Mouse (Mus musculus) lung, postnatal 14 days (tissue): ENCODE measurements around the gene Limk1.

Experiments
- DNase-seq: peaks from one replicate; pipeline ENCODE4 v3.0.0; 2021

Limk1 gene

GRCm38 (mm10) chr5:134688086-134688717 is at the start of gene Limk1:
Limk1 (minus strand) TSS chr5:134688598.
- no peak for DNase-seq

GRCm38 (mm10) chr5:134734920-134735319 is 46.5 kb upstream of the Limk1 start:
- DNase-seq = no peak

- DNase-seq = peak; percentile 60
Observed at GRCm38 (mm10) chr5:134734072-134734471, 45.7 kb upstream of the Limk1 start.

- no peak for DNase-seq
Observed at GRCm38 (mm10) chr5:134733241-134733640, 44.8 kb upstream of the Limk1 start.

- no peak for DNase-seq
Observed at GRCm38 (mm10) chr5:134729124-134729523, 40.7 kb upstream of the Limk1 start.

GRCm38 (mm10) chr5:134728535-134728934 is 40.1 kb upstream of the Limk1 start:
- no peak for DNase-seq

- DNase-seq = no peak
Observed at GRCm38 (mm10) chr5:134727001-134727639, 38.7 kb upstream of the Limk1 start.

GRCm38 (mm10) chr5:134725299-134725698 is 36.9 kb upstream of the Limk1 start:
- no peak for DNase-seq

GRCm38 (mm10) chr5:134720058-134720457 is 31.7 kb upstream of the Limk1 start:
- no peak for DNase-seq

- no peak for DNase-seq
Observed at GRCm38 (mm10) chr5:134711076-134711475, 22.7 kb upstream of the Limk1 start.

GRCm38 (mm10) chr5:134709275-134709674 is 20.9 kb upstream of the Limk1 start:
- no peak for DNase-seq

GRCm38 (mm10) chr5:134704157-134704556 is 15.8 kb upstream of the Limk1 start:
- peak; percentile 82 for DNase-seq

GRCm38 (mm10) chr5:134695539-134695938 is 7.1 kb upstream of the Limk1 start:
- no peak for DNase-seq

- no peak for DNase-seq
Observed at GRCm38 (mm10) chr5:134695082-134695481, 6.7 kb upstream of the Limk1 start.

- no peak for DNase-seq
Observed at GRCm38 (mm10) chr5:134692704-134693103, 4.3 kb upstream of the Limk1 start.

GRCm38 (mm10) chr5:134688718-134689284 is 403 bp upstream of the Limk1 start:
- peak; percentile 99 for DNase-seq

- DNase-seq = no peak
Observed at GRCm38 (mm10) chr5:134687187-134687586, 1.2 kb downstream of the Limk1 start.

GRCm38 (mm10) chr5:134686541-134686940 is 1.9 kb downstream of the Limk1 start:
- no peak for DNase-seq

GRCm38 (mm10) chr5:134684398-134684797 is 4.0 kb downstream of the Limk1 start:
- DNase-seq = no peak

- DNase-seq = no peak
Observed at GRCm38 (mm10) chr5:134683813-134684212, 4.6 kb downstream of the Limk1 start.

GRCm38 (mm10) chr5:134680238-134680637 is 8.2 kb downstream of the Limk1 start:
- peak; percentile 46 for DNase-seq

GRCm38 (mm10) chr5:134678827-134679546 is 9.4 kb downstream of the Limk1 start:
- DNase-seq = no peak

GRCm38 (mm10) chr5:134678031-134678430 is 10.4 kb downstream of the Limk1 start:
- peak; percentile 37 for DNase-seq

GRCm38 (mm10) chr5:134677491-134677890 is 10.9 kb downstream of the Limk1 start:
- no peak for DNase-seq
